ENCODE assay signal across 10 mouse cellular contexts in the genomic region with DNA sequence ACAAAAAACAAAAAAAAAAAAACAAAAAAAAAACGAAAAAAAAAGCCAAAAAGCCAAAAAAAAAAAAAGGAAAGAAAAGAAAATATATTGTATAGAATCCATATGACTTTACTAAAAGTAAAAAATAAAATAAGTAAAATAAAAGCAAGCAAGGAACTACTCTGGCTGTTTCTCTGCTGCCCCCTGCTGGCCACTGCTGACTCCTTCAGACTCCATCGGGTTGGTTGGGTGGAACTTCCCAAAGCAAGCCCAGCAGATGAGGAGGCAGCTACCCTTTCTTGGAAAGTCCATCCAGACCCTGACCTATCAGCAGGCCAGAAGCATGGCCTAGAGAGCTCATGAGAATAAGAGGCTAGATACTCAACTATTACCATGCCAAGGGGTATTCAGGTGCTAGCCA. TPM values are rescaled to one million over a fixed set of nuclear protein-coding genes. Genes with fewer than 3 reads are reported as not detected.
A peak's percentile ranks its signal among the peaks of the same experiment; 100 is the strongest.
DNase-seq lines count a peak whose midpoint lies in the region; ATAC-seq lines count a peak whose summit lies in the region.
"Had no signal": no experiment of that assay in that cellular context is flagged by ENCODE, and none has a peak within 500 bp of the region (broad histone marks: within the 10 kb centered on the region; RNA-seq: fewer than 3 reads in every experiment).

No protein-coding gene starts in this region.

- no peak overlapping the region for H3K4me3 ChIP-seq in forebrain, embryonic 10.5 days
- no peak overlapping the region for H3K4me3 ChIP-seq in forebrain, embryonic 12.5 days (replicated peaks)

- no peak overlapping the region for H3K9ac ChIP-seq in forebrain, embryonic 12.5 days

- no peaks in the 10 kb centered on the region for H3K36me3 ChIP-seq in forebrain, embryonic 10.5 days (replicated peaks)
- H3K36me3 ChIP-seq in forebrain, embryonic 12.5 days (replicated peaks) = no peaks in the 10 kb centered on the region

- no peak overlapping the region for H3K4me2 ChIP-seq in forebrain, embryonic 12.5 days

- peaks cover 15% of the 10 kb centered on the region; the same call in 1 of the 2 replicates for H3K4me1 ChIP-seq in forebrain, embryonic 10.5 days
- no peaks in the 10 kb centered on the region for H3K4me1 ChIP-seq in forebrain, embryonic 12.5 days

- no peak overlapping the region for H3K27ac ChIP-seq in forebrain, embryonic 10.5 days
- no peak overlapping the region for H3K27ac ChIP-seq in forebrain, embryonic 12.5 days

- peak; percentile 74 for DNase-seq in forebrain, embryonic 10.5 days (ENCODE audit: extremely low spot score, low spot score)
- DNase-seq in CD8-positive naive resting alpha-beta T cell, adult 2 months (ENCODE audit: low read depth in 2 of 2, low spot score in 2 of 2) = peak; percentile 40 to 53
- DNase-seq in c-Kit-positive CD71-negative TER-119-negative erythroid progenitor cells, embryonic 14.5 days (ENCODE audit: low read depth) = peak; percentile 65
- DNase-seq in forelimb bud, embryonic 11.5 days (ENCODE audit: low read depth, low spot score) = peak; percentile 64
- DNase-seq in layer of hippocampus, adult 18-20 months (ENCODE audit: low spot score in 2 of 2) = peak; percentile 25 to 73
- DNase-seq in spleen, postnatal 14 days (ENCODE audit: low spot score in 2 of 2) = peak; percentile 24 to 53

- H3K27me3 ChIP-seq in forebrain, embryonic 10.5 days (ENCODE audit: poor library complexity, severe bottlenecking) = 0 out of 2 replicates have a peak, but pooled peaks cover 6% of the 10 kb centered on the region
- peaks cover 3% of the 10 kb centered on the region; the same call in 1 of the 2 replicates for H3K27me3 ChIP-seq in forebrain, embryonic 12.5 days
- H3K27me3 ChIP-seq: Patski had no signal

- no peaks in the 10 kb centered on the region for H3K9me3 ChIP-seq in forebrain, embryonic 10.5 days
- H3K9me3 ChIP-seq in forebrain, embryonic 12.5 days = no peaks in the 10 kb centered on the region

- WGBS in forebrain, embryonic 10.5 days = 4% methylated on average over 2 of the region's 2 CpGs
- WGBS in forebrain, embryonic 12.5 days = 2% methylated on average over 2 of the region's 2 CpGs

- ATAC-seq in forebrain, embryonic 12.5 days (ENCODE audit: low FRiP score) = no peak
- peak; percentile 39; the same call in 1 of the 2 replicates for ATAC-seq in megakaryocyte, adult 5-6 weeks (ENCODE audit: poor library complexity, severe bottlenecking)
- ATAC-seq: Patski had no signal

RNA-seq across cellular contexts. Expression of a gene that starts 4.6 kb away (rescaled TPM):
- not detected in 2 replicates for polyA plus RNA-seq in forebrain, embryonic 10.5 days (2016; fragmentation: Nextera tagmentation; extraction: Ambion mirVana)
- polyA plus RNA-seq in forebrain, embryonic 12.5 days (2016; fragmentation: Nextera tagmentation; extraction: Ambion mirVana) = not detected in 2 replicates
- total RNA-seq in layer of hippocampus, adult 18-20 months (2021) = not detected
- not detected in 2 replicates for total RNA-seq in megakaryocyte, adult 5-6 weeks (2015)
- total RNA-seq in megakaryocyte, adult 5-6 weeks (2017) = not detected in 2 replicates
- total RNA-seq: layer of hippocampus, adult 8-10 months had no signal
- polyA plus RNA-seq: Patski had no signal

RNA-seq across cellular contexts. Expression of a gene that starts 20.4 kb away (rescaled TPM):
- 0.32 and 0.35 TPM in 2 replicates for polyA plus RNA-seq in forebrain, embryonic 10.5 days (2016; fragmentation: Nextera tagmentation; extraction: Ambion mirVana)
- 0.46 and 0.57 TPM in 2 replicates for polyA plus RNA-seq in forebrain, embryonic 12.5 days (2016; fragmentation: Nextera tagmentation; extraction: Ambion mirVana)
- total RNA-seq in layer of hippocampus, adult 18-20 months (2021) = under 1 TPM in 1 of 2 experiments, not detected in 1; 0.05 TPM
- not detected in 2 replicates for total RNA-seq in megakaryocyte, adult 5-6 weeks (2015)
- total RNA-seq in megakaryocyte, adult 5-6 weeks (2017) = not detected in 2 replicates
- polyA plus RNA-seq: Patski had no signal

RNA-seq across cellular contexts. Expression of a gene that starts 47.9 kb away (rescaled TPM):
- 1.4 and 1.5 TPM in 2 replicates for polyA plus RNA-seq in forebrain, embryonic 10.5 days (2016; fragmentation: Nextera tagmentation; extraction: Ambion mirVana)
- polyA plus RNA-seq in forebrain, embryonic 12.5 days (2016; fragmentation: Nextera tagmentation; extraction: Ambion mirVana) = 0.74 and 0.91 TPM in 2 replicates
- total RNA-seq in layer of hippocampus, adult 18-20 months (2021) = 1 to 10 TPM; 1.3 to 1.7 TPM
- 0.07 and 0.38 TPM in 2 replicates for total RNA-seq in megakaryocyte, adult 5-6 weeks (2015)
- not detected in 2 replicates for total RNA-seq in megakaryocyte, adult 5-6 weeks (2017)
